Mouse (Mus musculus) brain, embryonic 14.5 days (tissue): ENCODE measurements around the gene Tnrc6c. TPM values are rescaled to one million over a fixed set of nuclear protein-coding genes. Genes with fewer than 3 reads are reported as not detected.
A peak's percentile ranks its signal among the peaks of the same experiment; 100 is the strongest.

Source experiments
- DNase-seq: peaks from one replicate; pipeline ENCODE4 v3.0.0-alpha.2; 2011; ENCODE audit warnings: low read depth
- CTCF ChIP-seq: fragments of 200-500 bp; IDR thresholded peaks from 2 replicates; pipeline ENCODE4 v1.5.1; 2012; ENCODE audit warnings: inconsistent platforms, mild to moderate bottlenecking, moderate library complexity, borderline replicate concordance; ENCODE audit not compliant: insufficient read depth, insufficient read length; ENCODE audit errors: extremely low read depth
- POLR2A ChIP-seq: fragments of 200-500 bp; IDR thresholded peaks from 2 replicates; pipeline ENCODE4 v1.6.1; 2012; ENCODE audit warnings: mild to moderate bottlenecking, inconsistent platforms, borderline replicate concordance; ENCODE audit not compliant: poor library complexity, insufficient read depth, insufficient read length, severe bottlenecking; ENCODE audit errors: extremely low read depth
- polyA plus RNA-seq: library from polyadenylated mRNA; depleted of rRNA; stranded (reverse); fragments of >200 nt; gene quantifications from 2 replicates; pipeline ENCODE4 v1.2.3, GENCODE M21; 2012

The Tnrc6c gene
- polyA plus RNA-seq, 1 experiment = 82.0 TPM

GRCm38 (mm10) chr11:117678740-117679139 lies 24.7 kb downstream of the Tnrc6c start:
- TF ChIP-seq POLR2A (no peak), CTCF (peak; percentile 42; the same call in 1 of the 2 replicates)
- peak; percentile 32 for DNase-seq

DNA sequence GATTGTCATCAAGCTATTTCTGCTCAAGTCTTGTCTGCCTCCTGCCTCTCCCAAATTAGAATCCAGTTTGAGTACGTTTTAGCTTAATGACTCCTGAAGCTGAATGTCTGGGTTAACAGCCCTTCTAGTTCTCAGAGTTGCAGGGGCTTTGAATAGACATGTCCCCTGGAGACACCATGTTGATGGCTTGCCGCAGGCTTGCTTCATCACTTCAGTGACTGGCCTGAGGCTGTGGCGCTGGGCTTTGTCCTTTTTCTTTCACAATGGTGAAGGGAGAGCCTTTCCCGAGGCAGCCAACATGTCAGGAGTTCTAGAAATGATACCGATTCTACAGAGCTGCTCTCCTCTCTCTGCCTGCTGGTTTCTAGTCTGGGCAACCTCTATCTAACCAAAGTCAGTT lies 30.6 kb downstream of the Tnrc6c start:
- DNase-seq = peak; percentile 54
- TF ChIP-seq CTCF = no peak
- no peak for TF ChIP-seq POLR2A

- no peak for TF ChIP-seq POLR2A
- TF ChIP-seq CTCF = no peak
- no peak for DNase-seq
Observed at GRCm38 (mm10) chr11:117685461-117685860, 31.4 kb downstream of the Tnrc6c start.

- no peak for DNase-seq
- TF ChIP-seq POLR2A (no peak), CTCF (no peak; the same call in 1 of the 2 replicates)
Observed at GRCm38 (mm10) chr11:117686021-117686420, 31.9 kb downstream of the Tnrc6c start.

DNA sequence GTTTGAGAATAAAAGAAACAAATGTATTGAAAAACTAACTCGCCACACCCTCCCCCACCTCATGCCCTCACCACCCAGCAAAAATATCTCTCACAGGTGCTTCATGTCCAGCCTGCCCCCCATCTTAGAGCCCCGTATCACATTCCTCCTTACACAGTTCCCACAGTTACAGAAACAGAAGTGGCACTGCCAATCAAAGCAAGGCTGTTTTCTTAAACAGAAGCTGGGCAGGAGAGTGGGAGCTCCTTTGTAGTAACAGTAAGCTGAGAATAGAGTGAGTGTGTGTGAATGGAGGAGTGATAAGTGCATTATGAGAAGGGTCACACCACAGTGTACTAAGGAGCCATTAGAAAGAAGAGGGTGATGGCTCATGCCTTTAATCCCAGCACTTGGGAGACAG lies 34.5 kb downstream of the Tnrc6c start:
- DNase-seq = no peak
- TF ChIP-seq POLR2A (no peak), CTCF (no peak)

GRCm38 (mm10) chr11:117691311-117691710 lies 37.2 kb downstream of the Tnrc6c start:
- DNase-seq = no peak
- TF ChIP-seq CTCF (no peak), POLR2A (no peak)

- TF ChIP-seq CTCF = no peak
- TF ChIP-seq POLR2A = no peak
- no peak for DNase-seq
Observed at GRCm38 (mm10) chr11:117694050-117694449, 40.0 kb downstream of the Tnrc6c start.

DNA sequence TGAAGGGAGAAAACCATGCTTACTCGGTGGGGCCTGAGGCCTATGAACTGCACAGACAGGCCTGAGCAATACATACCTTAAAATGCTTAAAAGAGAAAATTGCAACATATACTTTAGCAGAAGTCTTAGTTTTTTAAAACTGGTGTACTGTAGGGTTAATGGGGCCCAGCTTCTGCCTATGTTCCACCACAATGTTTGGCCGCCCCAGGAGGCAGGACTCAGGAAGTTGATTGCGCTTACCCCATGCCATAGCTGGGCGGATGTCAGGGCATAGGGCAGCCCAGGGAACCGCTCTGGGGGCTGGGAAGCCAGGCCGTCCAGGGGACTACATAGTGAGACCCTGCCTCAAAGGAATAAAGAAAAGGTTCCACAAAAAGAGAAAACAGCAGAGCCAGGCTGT lies 42.5 kb downstream of the Tnrc6c start:
- DNase-seq = no peak
- no peak for TF ChIP-seq POLR2A
- TF ChIP-seq CTCF = no peak

- TF ChIP-seq CTCF (no peak), POLR2A (no peak)
- no peak for DNase-seq
Observed at GRCm38 (mm10) chr11:117700871-117701270, 46.8 kb downstream of the Tnrc6c start.

DNA sequence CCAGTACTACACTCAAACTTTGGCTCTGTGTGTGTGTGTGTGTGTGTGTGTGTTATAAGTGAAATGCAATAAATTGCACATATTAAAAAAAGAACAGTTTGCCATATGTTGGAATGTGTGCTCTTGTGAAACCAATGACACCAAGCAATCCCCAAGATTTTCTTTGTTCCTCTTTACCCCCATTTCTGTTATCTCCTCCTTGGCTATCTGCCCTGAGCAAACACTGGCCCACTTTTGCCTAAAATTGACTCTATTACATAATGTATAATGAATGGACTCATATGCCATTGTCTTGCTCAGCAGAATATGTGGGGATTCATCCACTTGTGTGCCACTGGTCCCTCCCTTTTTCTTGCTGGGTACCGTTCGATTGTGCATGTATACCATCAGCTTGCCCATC lies 52.2 kb downstream of the Tnrc6c start:
- TF ChIP-seq POLR2A = no peak
- no peak for TF ChIP-seq CTCF
- no peak for DNase-seq

- no peak for DNase-seq
- TF ChIP-seq CTCF (no peak), POLR2A (no peak)
Observed at GRCm38 (mm10) chr11:117707238-117707637, 53.1 kb downstream of the Tnrc6c start.

DNA sequence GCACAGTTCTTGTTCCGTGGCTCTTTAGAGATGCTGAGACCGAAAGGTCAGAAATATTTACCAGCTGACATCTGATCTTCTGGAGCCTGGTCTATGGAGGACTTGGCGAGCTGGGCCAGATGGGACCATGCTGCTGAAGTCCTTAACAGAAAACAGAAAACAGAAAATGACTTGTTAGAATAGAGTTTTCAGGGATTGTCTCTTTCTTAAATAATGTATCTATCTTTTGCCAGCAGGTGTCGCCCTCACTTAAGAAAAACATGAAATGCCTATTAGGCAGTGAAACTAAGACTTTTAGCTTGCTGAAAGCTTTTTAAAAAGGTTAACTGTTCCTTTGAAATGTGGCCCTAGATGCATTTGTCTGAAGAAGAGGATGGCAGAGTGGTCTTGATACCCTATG lies 55.2 kb downstream of the Tnrc6c start:
- TF ChIP-seq POLR2A (no peak), CTCF (no peak)
- DNase-seq = peak; percentile 82
